Mouse (Mus musculus) adrenal gland, postnatal 10 days (tissue): ENCODE results near the gene Esrrb. TPM values are rescaled to one million over a fixed set of nuclear protein-coding genes. Genes with fewer than 3 reads are reported as not detected.
A peak's percentile ranks its signal among the peaks of the same experiment; 100 is the strongest.

ENCODE experiments used
- DNase-seq: peaks from one replicate; pipeline ENCODE4 v3.0.0; 2021; ENCODE audit warnings: mixed read lengths
- total RNA-seq, 2 experiments: library from RNA; stranded (reverse); gene quantifications; 2 replicates each; pipeline ENCODE4 v1.2.3; 2021

The Esrrb gene
- total RNA-seq, 2 experiments from 2014 or later, result 0.33 to 1.0 TPM

DNA sequence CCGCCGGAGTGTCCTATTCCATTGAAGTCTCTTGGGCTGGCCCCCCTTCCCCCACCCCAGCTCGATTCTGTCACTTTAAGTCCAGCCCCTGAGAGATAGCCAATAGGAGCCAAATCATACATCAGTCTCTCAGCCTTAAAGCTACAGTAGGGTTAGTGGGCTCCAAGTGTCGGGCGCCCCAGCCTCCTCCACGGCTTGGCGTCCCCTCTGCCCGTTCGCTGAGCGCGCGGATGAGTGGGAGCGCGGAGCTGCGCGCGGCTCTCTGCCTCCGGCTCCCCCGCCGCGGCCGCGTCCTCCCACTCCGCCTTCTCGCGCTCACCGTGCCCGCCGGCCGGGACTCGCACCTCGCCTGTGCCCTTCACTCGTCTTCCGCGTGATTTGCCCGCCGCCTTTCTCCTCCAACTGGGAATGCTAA lies 60.6 kb downstream of the Esrrb start:
- peak; percentile 47 for DNase-seq

DNA sequence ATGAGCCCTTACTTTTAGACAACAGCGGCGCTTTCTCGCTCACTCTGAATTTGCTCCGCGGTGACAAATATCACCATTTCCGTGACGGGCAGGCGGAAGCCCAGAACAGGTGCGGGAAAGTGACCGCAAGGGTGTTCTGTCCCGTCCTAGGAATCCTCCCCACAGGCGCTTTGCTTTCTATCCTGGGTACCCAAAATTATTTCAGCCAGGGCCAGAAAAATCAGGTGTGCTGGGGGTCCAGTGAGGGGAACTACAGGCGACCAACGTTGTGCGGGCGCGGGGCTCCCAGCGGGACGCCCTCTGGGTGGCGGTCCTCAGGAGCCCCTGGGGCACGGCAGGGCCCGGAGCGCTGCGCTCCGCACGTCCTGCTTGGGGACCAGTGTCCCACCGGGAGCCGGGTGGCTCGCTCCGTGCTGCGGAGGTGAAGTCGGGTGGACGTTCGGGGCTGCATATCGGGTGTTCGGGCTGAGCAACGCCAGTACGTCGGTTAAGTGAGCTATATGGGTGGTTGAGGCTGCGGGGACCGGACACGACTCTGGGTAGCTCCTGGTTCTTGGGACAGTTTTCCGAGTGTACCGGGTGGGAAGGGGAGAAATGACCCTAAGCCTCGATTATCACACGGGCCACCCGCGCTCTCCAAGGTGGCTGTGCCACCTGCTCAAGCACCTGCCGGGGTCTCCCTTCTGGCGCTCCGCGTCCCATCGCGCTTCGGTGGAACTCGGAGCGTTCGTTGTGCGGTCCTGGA lies 61.4 kb downstream of the Esrrb start:
- no peak for DNase-seq

DNA sequence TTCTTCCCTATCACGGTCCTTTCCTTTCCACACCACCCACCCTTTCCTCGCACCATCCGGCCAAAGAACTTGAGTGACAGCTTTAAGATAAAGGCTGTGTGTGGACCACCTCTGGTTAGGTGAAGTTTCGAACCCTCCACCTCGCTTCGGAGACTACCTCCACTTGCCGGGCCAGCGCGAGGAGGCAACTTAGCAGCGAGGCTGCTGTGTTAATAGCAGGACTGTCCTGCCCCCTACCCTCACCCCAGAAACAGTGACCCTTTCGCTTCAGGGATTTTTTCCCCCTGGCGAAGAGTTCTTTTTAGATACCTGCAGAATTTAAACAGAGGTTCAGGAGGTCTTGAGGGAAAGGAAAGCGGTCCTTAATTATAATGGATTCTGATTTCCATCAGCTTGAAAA lies 62.2 kb downstream of the Esrrb start:
- no peak for DNase-seq

DNA sequence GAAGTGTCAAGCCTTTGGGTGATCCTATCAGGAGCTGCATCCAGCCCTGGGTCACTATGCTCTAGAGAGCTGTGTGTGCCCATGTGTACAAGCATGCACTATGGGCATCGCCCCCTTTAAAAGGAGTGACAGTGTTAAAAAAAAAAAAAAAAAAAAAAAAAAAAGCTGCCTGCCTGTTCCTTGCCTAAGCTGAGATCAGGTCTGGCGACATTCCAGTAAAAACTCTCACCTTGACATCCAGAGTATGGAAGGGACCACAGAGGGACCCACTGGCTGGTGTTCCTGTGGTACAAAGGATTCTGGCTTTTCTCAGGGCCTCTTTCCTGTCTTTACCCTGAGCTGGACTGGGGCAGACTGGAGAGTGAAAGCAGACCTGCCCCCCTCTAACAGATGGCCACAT lies 66.7 kb downstream of the Esrrb start:
- DNase-seq, result no peak

DNA sequence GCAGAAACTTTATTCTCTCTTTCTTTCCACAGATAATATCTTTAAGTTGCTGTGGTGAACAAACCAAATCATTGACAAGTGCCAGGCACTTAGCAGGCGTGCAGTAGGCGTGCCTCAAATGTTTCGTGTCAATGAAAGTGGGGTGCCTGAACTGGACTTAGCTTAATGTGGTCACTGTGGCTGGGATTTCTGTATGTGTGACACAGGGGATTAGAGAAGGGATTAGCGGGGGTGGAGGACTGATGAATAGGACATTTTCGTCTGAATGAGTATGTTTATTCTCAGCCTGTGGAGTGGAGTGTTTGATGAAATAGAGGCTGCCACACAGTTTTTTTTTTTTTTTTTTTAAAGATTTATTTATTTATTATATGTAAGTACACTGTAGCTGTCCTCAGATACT lies 70.8 kb downstream of the Esrrb start:
- no peak for DNase-seq

DNA sequence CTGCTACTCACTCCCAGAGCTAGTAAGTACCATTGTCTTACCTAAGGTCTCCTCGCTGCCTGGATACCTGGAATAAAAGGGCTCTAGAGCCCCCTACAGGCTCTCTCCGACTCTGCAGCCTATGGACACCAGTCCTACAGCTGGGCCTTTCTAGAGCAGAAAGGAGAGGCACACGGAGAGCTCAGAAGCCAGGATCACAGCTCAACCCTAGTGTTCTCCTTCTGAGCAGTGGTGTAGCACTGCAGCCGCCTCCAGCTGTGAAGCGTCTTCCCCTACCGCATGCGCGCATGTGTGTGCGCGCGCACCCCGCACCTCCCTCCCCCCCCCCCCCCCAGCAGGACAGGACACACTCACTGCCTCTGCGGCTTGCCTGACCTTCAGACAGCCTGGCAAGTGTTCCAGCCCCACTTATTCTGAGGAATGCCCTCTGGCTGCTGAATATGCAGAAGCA lies 72.5 kb downstream of the Esrrb start:
- DNase-seq, result peak; percentile 78

DNA sequence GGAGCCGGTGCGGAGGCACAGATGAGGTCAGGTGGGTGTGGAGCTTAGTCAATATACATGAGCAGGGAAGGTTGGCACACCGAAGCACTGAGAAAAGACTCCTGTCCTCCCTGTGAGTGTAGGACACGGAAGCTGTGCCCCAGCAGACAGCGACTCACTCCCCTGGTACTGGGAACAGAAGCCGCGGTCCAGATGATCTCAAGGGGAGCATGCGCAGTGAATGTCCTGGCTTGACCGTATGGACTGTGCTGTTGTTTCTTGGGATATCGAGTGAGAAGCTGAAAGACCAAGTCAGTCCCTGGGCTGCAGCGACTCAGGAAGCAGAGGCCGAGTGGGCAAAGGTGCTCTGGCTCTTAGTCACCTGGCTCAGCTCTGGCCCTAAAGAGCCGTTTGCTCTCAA lies 74.7 kb downstream of the Esrrb start:
- DNase-seq, result no peak

DNA sequence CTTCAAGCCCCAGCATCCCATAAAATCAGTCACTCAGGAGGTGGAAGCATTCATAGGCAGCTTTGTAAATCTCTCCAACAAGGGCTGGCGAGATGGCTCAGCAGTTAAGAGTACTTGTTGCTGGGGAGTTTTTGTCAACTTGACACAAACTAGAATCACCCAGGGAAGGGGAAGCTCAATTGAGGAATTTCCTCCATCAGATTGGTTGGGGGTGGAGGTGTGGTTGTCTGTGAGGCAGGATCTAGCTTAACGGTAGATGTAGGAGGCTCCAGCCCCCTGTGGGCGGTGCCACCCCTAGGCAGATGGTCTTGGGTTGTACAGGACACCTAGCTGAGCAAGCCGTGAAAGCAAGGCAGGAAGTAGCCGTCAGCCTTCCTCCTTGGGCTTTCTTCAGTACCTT lies 89.9 kb downstream of the Esrrb start:
- no peak for DNase-seq

DNA sequence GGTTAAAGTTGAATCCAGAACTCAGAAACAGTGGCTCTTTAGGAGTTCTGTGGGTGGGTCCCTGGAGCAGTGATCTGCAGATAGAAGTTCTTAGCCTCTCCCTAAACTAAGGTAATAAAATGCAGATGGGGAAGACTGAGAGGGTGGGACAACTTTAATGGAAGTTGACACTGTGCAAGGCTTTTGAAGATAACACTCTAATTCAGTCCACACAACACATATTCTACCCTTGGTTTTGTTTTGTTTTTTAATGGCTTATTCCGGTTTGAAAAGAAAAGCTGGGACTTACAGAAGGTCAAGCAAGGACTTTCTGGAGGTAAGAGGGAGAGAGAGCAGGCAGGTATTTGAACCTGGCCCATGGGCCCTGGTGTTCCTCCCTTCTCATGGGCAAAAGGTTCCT lies 94.1 kb downstream of the Esrrb start:
- DNase-seq, result no peak

DNA sequence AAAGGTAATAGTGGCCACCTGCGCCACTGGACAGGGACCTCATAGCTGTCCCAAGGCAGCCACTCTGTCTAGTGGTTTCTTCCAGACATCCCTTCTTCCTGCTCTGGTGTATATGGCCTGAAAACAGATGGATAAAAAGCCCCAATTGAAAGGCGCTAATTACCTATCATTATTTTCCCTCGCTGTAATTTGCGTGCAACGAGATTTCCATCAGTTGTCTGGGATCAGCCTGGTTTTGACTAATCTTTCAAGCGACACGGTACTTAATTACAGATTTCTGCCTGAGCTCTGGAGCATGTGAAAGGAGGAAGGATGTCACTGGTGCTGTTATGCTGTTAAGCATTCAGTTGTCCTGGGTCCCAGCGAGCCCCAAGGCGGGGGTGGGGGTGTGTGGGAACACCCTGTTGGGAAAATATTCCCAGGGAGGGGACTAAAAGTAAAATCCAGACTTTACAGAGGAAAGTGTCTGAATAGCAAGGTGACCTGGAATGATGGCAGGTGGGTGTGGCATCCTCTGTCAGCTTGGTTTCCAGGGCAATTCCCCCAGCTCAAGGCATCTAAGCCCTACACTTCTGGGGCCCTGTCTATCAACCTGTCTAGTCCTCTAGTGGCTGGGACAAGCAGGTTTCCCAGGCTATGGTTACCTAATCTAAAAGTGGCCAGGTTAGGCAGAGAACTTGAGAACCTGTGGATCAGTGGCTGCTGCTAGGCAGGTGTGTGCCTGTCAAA lies 102.0 kb downstream of the Esrrb start:
- DNase-seq, result no peak

DNA sequence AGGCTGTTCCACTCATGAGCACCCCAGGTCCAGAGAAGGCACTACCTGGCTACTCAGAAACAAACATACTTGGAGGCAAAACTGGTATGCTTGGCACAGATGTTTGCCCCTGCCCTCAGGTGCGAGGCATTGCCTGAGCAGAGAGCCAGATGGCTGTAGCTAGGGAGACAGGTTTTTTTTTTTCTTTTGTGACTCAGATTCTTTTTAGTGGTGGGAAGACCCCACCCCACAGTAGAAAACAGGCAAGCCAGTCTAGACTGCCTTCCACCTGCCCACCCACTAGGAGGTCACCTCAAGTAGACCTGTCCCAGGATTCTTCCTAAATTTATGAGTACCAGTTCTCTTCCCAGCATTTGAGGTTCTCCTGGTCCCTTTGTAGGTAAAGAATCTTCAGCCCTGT lies 103.5 kb downstream of the Esrrb start:
- DNase-seq, result no peak

DNA sequence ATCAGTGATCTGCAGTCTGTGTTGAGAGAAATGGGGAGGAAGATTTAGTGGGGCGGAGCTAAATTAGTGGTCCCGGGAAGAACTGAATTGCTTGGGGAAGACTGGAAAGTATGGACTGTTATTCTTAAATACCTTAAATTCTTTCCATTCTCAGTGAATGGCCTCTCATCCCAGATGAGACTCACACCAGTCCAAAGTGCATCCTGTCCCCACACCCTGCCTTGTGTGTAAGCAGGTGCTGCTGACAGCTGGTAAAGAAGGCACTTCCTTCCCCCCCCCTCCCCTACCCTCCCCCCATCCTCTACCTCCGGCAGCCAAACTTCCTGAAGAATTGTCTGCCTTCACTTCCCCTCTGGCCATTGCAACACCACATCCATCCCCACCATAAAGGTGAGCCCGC lies 105.3 kb downstream of the Esrrb start:
- no peak for DNase-seq

DNA sequence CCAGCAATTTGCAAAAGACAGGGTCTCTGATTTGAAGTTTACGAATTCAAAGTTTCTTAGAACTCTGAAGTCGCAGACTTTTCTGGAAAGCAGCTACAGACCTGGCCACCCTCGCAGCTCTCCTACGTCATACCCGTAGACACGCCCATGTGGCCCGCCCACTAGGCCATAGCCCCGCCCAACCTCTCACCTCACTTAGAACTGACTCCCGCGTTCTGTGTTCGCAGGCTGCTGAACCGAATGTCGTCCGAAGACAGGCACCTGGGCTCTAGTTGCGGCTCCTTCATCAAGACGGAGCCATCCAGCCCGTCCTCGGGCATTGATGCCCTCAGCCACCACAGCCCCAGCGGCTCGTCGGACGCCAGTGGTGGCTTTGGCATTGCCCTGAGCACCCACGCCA lies 109.0 kb downstream of the Esrrb start:
- no peak for DNase-seq

DNA sequence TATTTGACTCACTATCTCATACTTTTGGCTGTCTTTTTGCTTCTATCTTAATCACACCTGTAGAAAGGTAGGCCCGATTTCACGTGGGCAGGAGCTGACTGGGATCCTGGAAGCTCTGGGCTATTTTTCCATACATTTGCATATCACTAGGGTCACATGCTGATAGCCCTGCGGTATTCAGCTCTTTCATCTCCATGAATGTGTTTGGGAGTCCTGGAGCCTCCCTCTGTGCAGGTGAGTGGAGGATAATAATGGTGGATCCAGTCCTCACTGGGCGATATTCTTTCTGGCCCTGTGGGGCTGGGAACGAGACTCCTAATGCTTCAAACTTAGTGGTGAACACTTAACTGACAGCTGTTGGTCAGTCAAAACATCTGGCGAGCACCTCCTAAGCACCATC lies 110.0 kb downstream of the Esrrb start:
- DNase-seq, result no peak

DNA sequence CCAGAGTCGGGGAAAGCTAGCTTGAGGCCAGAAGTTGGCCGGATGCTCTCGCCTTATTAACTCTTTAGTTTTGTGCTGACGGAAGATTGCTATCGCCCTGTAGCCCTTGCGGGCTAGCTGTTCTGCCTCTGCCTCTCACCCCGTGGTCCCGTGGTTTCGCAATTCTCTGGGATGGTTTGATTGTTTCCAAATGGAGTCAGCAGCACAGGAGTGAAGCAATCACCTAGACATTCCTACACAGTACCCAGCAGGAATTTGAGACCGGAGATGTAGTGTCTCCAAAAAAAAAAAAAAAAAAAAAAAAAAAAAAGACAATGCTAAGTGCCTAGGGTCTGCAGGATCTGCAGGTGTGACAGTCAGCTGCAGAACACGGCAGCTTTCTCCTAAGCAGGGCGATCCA lies 112.7 kb downstream of the Esrrb start:
- DNase-seq, result no peak

DNA sequence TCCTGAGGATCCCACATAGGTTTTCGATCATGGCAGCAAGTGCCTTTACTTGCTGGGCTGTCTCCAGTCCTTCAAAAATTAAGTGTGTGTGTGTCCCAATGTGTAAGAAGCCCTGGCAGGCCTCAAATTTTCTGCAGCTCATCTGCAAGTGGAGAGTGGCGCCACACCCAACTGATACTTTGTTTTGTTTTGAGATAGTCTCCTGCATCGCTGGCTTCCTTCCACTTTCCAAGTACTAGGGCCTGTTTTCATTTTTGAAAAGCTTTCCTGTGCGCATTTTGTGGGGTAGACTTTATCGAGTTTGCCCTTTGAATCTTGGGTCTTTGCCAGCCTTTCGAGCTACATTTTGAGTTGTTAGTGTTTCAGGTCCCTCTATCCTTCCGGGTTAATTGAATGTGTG lies 115.1 kb downstream of the Esrrb start:
- DNase-seq, result no peak

DNA sequence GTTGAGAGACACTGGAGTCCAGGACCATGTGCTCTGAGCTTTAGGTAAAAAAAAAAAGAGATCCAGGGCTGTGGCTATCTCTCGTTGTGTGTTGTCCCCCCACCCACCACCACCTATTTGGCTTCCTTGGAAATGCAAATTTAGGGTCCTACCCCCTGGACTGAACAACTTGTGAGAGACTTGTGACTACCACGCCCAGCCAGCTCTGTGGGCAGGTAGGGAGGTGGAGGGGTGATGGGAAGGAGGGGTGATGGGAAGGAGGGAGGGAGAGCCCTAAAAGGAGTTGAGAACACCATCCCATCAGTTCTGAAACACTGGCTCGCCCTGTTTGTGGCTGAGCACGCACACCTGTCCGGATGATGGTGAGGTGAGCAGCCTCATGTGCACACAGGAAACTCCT lies 118.0 kb downstream of the Esrrb start:
- DNase-seq, result no peak

DNA sequence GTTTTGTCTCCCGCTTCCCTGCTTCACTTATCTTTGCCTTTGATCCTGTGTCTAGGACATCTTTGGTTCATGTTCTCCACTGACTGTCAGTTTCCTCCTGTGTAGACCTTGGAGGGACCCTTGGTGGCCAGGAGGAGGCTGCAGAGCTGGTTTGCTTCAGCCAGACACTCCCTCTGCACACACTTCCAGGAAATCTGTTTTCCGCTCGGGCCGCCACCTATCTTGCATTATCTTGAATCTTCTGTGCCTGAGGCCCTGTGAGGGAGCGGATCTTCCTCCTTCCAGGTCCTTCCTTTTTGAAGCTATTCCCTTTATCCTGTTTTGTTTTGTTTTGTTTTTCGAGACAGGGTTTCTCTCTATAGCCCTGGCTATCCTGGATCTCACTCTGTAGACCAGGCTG lies 121.1 kb downstream of the Esrrb start:
- DNase-seq, result no peak

DNA sequence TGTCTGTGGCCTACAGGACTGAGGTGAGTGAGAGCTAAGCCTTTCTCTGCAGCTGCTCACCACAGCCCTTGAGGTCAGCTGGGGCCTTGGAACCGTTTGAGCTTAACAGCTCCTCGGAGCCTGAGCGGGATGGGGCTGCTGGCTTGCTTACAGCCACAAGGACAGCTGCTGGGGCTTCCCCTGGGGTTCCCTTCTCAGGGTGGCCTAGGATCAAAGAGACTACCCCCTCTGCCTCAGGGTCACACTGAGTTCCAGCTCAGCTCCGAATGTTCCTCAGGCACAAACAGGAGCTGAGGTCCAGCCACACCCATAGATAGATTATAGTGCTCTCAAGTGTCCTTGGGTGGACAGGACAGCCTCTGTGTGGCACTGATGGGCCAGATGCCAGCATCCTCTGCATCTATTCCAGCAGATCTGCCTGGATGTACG lies 122.5 kb downstream of the Esrrb start:
- DNase-seq, result peak; percentile 76

DNA sequence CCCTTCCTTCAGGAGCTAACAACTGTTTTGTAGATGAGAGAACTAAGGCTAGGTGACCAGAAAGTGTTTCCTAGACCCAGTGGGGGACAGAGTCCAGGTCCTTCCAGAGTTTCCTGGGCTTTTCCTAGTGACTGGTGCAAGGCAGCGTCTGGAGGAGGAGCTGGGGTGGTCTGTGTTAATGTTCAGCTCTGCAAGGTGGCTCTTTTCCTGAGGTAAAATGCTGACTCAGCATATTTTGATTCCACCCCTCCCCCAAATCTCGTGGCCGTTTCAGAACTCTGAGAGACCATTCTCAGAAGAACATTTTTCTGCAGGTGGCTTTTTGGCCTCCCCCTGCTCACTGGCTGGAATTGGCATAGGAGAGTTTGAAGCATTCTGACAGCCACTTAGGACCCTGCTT lies 127.1 kb downstream of the Esrrb start:
- DNase-seq, result no peak

DNA sequence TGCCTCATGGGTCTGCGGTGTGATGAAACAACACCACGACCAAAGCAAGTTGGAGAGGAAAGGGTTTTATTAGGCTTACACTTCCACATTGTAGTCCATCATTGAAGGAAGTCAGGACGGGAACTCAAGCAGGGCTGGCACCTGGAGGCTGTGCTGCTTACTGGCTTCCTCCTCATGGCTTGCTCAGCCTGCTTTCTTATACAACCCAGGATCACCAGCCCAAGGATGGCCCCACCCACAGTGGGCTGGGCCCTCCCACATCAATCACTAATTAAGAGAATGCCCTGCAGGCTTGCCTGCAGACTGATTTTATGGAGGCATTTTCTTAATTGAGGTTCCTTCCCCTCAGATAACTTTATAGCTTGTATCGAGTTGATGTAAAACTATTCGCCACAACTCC lies 129.1 kb downstream of the Esrrb start:
- DNase-seq, result no peak

DNA sequence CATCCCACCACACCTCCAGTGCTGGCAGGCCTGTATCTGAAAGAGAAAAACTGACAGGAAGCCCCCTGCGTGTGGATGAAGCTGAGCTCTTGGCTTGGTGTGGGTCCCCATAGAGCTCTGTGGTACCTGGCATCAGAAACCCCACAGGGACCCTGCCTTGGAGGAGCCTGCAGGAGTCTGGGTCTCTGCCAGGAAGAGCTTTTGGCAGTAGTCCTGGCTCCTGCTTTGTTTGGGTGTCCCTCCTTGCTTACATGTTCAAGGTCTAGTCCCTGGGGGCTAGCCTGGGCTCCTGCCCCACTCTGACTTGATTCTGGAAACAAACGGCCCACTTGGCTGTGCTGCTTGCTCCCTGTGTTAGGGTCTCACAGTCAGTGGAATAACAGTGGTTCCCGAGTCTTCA lies 130.6 kb downstream of the Esrrb start:
- DNase-seq, result peak; percentile 81

DNA sequence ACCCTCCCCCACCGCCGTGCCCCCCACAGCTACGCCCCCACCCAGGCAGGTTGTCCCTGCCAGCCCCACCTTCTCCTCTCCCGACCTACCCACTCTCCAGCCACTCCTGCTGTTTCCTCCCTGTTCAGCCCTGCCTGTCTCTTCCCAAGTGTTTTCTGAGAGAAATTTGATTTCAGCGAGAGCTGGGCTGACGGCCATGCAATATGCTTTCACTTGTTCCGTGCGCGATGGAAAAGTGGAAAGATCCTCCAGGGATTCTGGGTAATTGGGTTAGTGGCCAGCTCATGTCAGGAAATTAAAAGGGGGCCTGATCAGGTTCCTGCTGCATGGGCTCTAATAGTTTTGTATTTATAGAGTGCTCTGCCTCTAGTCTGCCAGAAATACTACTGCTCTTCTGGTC lies 131.9 kb downstream of the Esrrb start:
- peak; percentile 46 for DNase-seq

DNA sequence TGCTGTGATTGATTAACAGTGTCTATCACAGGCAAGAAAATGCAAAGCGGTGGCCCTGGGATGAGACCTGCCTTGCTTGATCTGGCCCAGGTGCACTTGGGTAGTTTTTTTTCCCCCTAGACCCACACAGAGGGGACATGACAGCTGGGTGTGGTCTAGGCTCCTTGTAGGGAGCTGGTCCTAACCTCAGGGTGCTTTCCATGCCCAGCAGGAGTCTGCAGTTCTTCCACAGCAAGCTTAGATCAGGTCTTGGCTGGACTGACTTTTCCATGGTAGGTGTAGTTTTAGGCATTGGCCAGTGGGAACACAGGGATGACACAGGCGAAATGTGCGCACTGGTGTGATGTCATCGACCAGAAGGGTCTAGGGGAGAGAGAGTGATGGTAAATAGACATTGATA lies 136.2 kb downstream of the Esrrb start:
- DNase-seq, result no peak
